Mouse (Mus musculus) heart, adult 11 months (tissue): Measurements from ENCODE around the gene Tead3.

Experiments
- DNase-seq: peaks from one replicate; pipeline ENCODE4 v3.0.0; 2022

Tead3 gene

DNA sequence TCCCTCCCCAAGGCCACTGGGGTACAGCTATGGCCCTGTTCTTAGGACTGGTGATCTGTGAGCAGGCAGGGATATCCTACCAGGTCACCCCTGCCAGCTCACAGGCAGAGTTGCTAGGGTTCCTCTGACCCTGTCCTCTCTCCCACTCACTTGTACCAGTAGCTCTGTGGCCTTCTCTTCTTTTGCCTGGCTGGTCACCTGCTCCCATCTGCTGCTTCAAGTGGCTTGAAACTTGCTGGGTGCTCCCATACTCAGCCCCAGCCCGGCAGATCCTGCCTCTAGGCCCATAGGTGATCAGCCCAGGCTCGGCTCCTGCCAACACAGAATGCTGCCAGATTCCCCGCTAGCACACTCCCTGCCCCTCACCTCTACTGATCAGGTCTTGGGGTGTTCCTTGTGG is 49.8 kb downstream of the Tead3 start:
- DNase-seq, result no peak

- DNase-seq, result peak; percentile 92
These were observed 50.3 kb downstream of the Tead3 start for GRCm38 (mm10) chr17:28300323-28300722.

GRCm38 (mm10) chr17:28299669-28300320 is 50.8 kb downstream of the Tead3 start:
- DNase-seq, result peak; percentile 90

DNA sequence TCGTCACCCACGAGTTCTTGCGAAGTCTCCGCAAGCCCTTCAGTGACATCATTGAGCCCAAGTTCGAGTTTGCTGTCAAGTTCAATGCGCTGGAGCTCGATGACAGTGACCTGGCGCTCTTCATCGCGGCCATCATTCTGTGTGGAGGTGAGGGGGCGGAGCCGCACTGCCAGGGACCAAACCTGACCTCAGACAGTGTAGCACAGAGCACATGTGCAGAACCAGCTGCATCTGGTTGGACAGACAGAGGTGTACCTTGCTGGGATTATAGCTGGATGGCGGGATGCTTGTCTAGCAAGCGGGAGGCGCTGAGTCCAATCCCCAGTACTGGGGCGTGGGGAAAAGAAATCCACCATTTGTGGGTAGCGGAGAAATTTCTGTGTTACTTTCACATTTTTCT is 51.7 kb downstream of the Tead3 start:
- no peak for DNase-seq

- DNase-seq, result peak; percentile 98
These were observed 55.9 kb downstream of the Tead3 start for GRCm38 (mm10) chr17:28294449-28295333.

DNA sequence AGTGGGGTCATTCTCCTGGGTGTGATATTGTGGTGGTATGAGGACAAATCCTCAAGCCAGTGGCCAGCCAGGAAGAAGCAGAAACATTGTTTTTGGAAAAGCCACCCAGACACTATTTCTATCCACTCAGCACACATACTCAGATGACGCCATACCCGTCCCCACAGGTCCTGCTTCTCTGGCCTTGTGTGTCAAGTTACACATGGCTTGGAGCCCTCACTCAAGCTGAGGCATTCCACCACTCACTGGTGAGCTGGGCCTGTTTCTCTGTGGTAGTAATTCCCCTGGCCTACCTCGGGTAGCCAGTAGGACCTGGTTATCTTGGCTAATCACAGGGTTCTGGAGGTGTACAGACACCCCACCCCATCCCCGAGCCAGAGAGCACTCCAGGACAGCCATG is 56.9 kb downstream of the Tead3 start:
- DNase-seq, result no peak

DNA sequence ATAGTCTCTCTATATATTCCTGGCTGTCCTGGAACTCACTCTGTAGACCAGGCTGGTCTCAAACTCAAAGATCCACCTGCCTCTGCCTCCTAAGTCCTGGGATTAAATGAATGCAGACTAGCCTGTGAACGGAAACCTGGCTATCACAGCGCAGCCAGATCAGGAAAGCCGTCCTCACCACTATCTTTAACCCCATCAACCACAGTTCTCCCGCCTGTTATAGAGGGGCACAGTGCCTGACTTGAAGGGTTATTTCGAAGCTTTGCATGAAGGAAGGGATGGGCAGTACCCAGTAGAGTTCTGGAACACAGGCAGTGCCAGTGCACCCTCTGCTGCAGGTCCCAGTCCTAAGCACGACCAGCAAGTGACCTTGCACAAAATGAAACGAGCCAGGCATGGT is 59.3 kb downstream of the Tead3 start:
- no peak for DNase-seq

GRCm38 (mm10) chr17:28290671-28291070 is 59.9 kb downstream of the Tead3 start:
- DNase-seq, result no peak

- DNase-seq, result no peak
These were observed 60.4 kb downstream of the Tead3 start for GRCm38 (mm10) chr17:28290262-28290661.

DNA sequence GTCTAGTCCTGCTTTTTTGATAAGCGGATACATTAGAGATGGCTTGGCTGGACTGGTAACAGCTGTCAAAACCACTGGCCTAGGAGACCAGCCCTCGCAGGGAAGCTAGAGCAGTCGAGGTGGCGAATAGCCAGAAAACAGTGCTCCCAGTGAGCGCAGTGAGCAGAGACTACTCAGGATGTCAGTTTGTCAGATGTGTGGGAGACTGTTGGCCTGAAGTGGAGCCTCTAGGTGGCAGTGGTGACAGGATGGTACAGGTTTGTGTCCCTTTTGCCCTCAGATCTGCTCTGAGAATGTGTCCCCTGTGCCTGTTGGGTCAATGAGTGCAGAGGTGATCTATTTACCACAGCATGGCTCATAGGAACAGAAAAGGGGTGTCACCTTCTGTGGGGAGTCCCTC is 62.6 kb downstream of the Tead3 start:
- DNase-seq, result no peak

DNA sequence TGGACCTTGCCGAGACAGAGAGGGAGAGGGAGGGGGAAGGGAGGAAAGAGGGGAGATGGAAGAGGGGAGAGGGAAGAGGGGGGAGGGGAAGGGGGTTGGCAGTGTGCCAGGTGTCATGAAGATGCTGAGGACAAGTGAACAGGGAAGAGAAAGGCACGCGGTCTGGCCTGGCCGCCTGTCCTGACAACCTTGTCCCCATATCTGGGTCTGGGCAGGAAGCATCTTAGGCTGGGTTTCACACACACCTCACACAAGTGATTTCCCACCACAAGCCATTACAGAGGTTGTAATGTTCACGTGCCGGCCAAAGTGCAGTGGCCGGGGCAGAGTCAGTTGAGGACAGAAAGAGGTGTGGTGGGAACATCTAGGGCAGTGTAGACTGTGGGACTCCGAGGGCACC is 63.0 kb downstream of the Tead3 start:
- no peak for DNase-seq

GRCm38 (mm10) chr17:28286964-28287363 is 63.7 kb downstream of the Tead3 start:
- no peak for DNase-seq

- DNase-seq, result no peak
These were observed 64.5 kb downstream of the Tead3 start for GRCm38 (mm10) chr17:28286133-28286532.

DNA sequence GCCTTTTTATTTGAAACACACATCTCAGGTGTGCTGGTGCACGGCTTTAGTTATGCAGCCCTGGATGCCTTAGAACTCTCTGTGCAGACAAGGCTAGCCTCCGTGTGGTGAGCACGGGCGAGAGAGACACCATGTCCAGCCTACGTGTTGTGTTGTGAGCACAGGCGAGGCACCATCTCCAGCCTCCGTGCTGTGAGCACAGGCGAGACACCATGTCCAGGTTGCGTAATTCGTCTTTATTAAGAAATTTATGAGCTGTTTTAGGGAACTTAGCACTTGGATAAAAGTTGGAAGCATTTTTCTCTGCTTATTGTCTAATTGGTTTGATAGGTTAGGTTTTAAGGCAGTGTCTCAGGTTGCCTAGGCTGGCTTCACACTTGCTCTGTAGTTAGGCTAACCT is 67.4 kb downstream of the Tead3 start:
- DNase-seq, result no peak

GRCm38 (mm10) chr17:28281866-28282441 is 68.7 kb downstream of the Tead3 start:
- no peak for DNase-seq
